Mouse (Mus musculus) midbrain, embryonic 15.5 days (tissue): ENCODE measurements around the gene Tkt. TPM values are rescaled to one million over a fixed set of nuclear protein-coding genes. Genes with fewer than 3 reads are reported as not detected.
A peak's percentile ranks its signal among the peaks of the same experiment; 100 is the strongest.

Experiments used
- ATAC-seq: fragments of 200-750 bp; cut with Nextera tagmentation; replicated peaks from 2 replicates; pipeline ENCODE4 v1.8.0; 2017; ENCODE audit warnings: moderate TSS enrichment
- H3K27ac ChIP-seq: fragments of 300-500 bp; sonication (generic); 2 replicates; pipeline ENCODE4 v1.5.1; 2015; ENCODE audit warnings: mild to moderate bottlenecking, inconsistent platforms
- H3K27me3 ChIP-seq: fragments of 300-500 bp; sonication (generic); replicated peaks from 2 replicates; pipeline ENCODE4 v1.6.1; 2015; ENCODE audit warnings: inconsistent platforms
- H3K36me3 ChIP-seq: fragments of 300-500 bp; sonication (generic); replicated peaks from 2 replicates; pipeline ENCODE4 v1.6.1; 2015; ENCODE audit warnings: inconsistent platforms
- H3K4me1 ChIP-seq: fragments of 300-500 bp; sonication (generic); 2 replicates; pipeline ENCODE4 v1.6.1; 2015; ENCODE audit warnings: inconsistent platforms
- H3K4me2 ChIP-seq: fragments of 300-500 bp; sonication (generic); 2 replicates; pipeline ENCODE4 v1.6.1; 2015; ENCODE audit warnings: inconsistent platforms, mild to moderate bottlenecking, moderate library complexity
- H3K4me3 ChIP-seq: fragments of 300-500 bp; sonication (generic); 2 replicates; pipeline ENCODE4 v1.5.1; 2015; ENCODE audit warnings: mild to moderate bottlenecking, inconsistent platforms
- H3K9ac ChIP-seq: fragments of 300-500 bp; sonication (generic); 2 replicates; pipeline ENCODE4 v1.6.1; 2015; ENCODE audit warnings: mild to moderate bottlenecking, inconsistent platforms
- H3K9me3 ChIP-seq: fragments of 300-500 bp; sonication (generic); 2 replicates; pipeline ENCODE4 v1.6.1; 2016; ENCODE audit warnings: inconsistent platforms
- WGBS: fragments of 180-500 bp; shearing (Covaris S2); methylation state at CpG from one replicate; pipeline ENCODE4 v1.1.7; 2015; ENCODE audit warnings: mixed read lengths; 5-methylcytosine and 5-hydroxymethylcytosine counted together
- polyA plus RNA-seq: library from polyadenylated mRNA; unstranded; fragments of >200 nt; fragmentation: Nextera tagmentation; extraction: Ambion mirVana; gene quantifications from 2 replicates; pipeline ENCODE4 v1.2.1, GENCODE M21; 2015

Tkt gene
- polyA plus RNA-seq, 1 experiment from 2014 or later, result 262 TPM

DNA sequence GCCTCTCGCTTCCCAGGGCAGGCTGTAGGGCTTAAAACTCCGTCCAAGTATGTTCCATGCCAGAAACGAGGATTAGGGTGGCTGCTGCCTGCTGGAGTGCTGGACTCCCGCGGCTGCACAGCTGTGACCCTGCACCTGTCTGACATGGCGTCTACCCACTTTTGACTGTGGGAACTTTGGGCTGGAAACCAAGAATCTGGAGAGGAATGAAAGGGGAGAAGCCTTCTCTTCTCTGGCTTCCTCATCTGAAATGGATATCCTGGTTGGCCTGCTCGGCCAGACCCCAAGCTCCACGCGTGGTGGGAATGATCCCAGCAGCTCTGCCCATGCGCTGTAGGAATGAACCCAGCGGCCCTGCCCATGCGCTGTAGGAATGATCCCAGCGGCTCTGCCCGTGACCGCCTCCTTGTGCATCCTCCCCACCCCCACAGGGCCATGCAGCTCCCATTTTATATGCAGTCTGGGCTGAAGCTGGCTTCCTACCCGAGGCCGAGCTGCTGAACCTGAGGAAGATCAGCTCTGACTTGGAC, 11.2 kb downstream of the Tkt start:
- no peak for ATAC-seq
- no peak overlapping the region for H3K27ac ChIP-seq
- H3K4me1 ChIP-seq, result peaks cover 16% of the 10 kb centered on the region; the same call in 1 of the 2 replicates
- no peaks in the 10 kb centered on the region for H3K9me3 ChIP-seq
- H3K36me3 ChIP-seq, result peaks cover 14% of the 10 kb centered on the region; the same call in 1 of the 2 replicates
- H3K9ac ChIP-seq, result no peak overlapping the region
- no peak overlapping the region for H3K4me2 ChIP-seq
- H3K4me3 ChIP-seq, result no peak overlapping the region
- no peaks in the 10 kb centered on the region for H3K27me3 ChIP-seq
- WGBS, result 83% methylated on average over 17 of the region's 17 CpGs

DNA sequence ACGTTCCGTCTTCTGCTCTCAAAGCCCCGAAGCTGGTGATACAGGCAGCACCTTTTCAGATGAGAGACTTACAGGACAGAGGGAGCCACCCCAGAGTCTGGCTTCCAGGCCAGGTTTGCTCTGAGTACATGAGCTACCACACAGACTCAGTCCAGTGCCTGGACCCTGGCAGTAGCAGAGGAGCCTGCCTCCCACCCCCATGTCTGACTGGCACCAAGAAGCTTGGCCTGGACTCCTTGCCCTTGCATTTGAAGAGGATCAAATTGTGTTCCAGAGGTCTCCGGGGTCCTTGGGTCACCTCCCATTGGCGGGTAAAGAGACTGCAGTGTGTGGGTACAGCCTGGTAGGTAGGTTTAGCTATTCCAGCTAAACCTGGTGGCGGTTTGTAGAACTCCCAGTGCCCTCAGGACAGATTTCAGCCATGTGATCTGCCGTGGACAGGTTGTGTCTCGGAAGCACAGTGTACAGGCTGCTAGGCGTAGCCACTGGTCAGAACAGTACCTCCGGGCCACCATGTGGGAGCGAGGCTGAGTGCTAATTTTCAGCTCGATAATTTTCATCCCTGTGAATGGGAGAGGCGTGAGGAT, 12.7 kb downstream of the Tkt start:
- Histone ChIP-seq H3K9ac (no peak overlapping the region), H3K36me3 (peaks cover 21% of the 10 kb centered on the region; the same call in 1 of the 2 replicates), H3K4me2 (no peak overlapping the region), H3K27me3 (no peaks in the 10 kb centered on the region), H3K4me3 (no peak overlapping the region), H3K27ac (peak overlapping the region; percentile 28; the same call in 1 of the 2 replicates), H3K4me1 (peaks cover 16% of the 10 kb centered on the region; the same call in 1 of the 2 replicates), H3K9me3 (no peaks in the 10 kb centered on the region)
- no peak for ATAC-seq
- 88% methylated on average over 13 of the region's 13 CpGs for WGBS

DNA sequence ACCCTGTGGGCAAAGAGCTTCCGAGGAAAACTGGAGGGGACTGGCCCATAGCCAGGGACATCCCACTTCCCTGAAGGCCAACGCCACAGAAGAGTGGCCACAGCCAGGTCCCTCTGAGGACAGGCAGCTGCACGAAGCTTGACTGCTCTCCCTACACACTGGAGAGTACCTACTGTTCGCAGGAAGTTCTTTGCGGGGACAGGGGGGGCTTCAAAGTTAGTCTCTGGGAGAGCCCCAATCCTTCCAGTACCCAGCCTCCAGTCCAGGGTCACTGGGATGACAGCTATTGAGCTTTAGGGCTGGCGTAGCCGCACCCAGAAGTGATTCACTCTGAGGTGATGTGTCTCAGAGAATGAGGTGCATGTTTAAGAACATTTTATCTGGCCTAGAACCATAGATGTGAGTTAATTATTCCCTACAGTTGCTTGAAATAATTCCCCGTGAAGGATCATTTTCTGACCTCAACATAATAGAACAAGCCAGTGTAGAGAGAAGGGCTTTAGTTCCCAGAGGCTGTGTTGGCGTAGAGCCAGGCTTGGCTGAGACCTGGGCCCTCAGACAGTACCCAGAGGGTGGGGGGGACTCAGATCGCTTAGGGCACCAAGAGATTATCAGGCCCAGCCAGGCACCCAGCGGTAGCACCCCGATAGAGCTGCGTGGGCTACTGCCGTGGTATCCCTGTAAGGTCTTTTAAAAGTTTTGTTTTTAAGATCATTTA, 13.5 kb downstream of the Tkt start:
- no peak overlapping the region for H3K9ac ChIP-seq
- H3K27me3 ChIP-seq, result no peaks in the 10 kb centered on the region
- H3K4me2 ChIP-seq, result no peak overlapping the region
- H3K4me1 ChIP-seq, result peaks cover 16% of the 10 kb centered on the region; the same call in 1 of the 2 replicates
- WGBS, result 51% methylated on average over 14 of the region's 14 CpGs
- peaks cover 24% of the 10 kb centered on the region for H3K36me3 ChIP-seq
- no peaks in the 10 kb centered on the region for H3K9me3 ChIP-seq
- 0 out of 2 replicates have a peak, but pooled peaks have one; percentile 49 for ATAC-seq
- H3K4me3 ChIP-seq, result no peak overlapping the region
- peak overlapping the region; percentile 28; the same call in 1 of the 2 replicates for H3K27ac ChIP-seq

DNA sequence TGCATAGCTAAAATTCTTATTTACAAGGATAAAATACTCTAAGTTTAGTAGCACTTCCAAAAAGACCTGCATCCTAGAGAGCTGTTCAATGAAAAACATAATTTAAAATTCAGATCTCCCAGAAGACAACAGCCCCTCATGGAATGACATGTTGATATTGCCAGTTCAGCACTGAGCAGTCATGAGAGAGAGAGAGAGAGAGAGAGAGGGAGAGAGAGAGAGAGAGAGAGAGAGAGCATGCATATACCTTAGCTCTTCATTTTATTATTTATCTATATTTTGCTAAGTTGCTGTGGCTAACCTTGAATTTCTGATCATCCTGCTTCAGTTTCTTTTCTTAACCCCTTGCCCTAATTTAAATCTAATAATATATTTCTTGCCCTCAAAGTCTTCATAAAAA, 14.2 kb downstream of the Tkt start:
- Histone ChIP-seq H3K36me3 (peaks cover 30% of the 10 kb centered on the region), H3K27ac (no peak overlapping the region), H3K9me3 (no peaks in the 10 kb centered on the region), H3K4me1 (peaks cover 16% of the 10 kb centered on the region; the same call in 1 of the 2 replicates), H3K4me3 (no peak overlapping the region), H3K4me2 (no peak overlapping the region), H3K27me3 (no peaks in the 10 kb centered on the region), H3K9ac (no peak overlapping the region)
- ATAC-seq, result no peak

DNA sequence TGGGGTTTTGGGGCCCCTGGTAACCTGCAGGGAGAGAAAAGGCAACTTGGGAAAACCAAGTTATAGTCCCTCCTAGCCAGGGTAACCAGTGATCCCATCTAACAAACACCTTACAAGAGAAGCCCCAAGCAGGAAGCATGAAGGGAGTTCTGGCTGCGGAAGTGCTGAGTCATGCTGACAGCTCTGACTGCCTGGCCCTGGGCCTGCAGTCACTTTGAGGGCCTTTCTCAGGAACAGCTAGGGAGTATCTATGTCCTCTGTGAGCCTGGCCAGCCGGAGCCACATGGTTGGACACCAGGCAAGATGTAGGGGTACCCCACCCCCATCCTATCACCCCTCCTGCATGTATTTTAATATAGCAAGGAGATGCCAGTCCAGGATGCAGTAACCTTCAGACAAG, 16.3 kb downstream of the Tkt start:
- Histone ChIP-seq H3K36me3 (peaks cover 42% of the 10 kb centered on the region), H3K9me3 (no peaks in the 10 kb centered on the region), H3K27ac (no peak overlapping the region), H3K9ac (no peak overlapping the region), H3K4me2 (no peak overlapping the region), H3K4me3 (no peak overlapping the region), H3K27me3 (no peaks in the 10 kb centered on the region), H3K4me1 (peaks cover 13% of the 10 kb centered on the region; the same call in 1 of the 2 replicates)
- ATAC-seq, result no peak
- 98% methylated on average over 2 of the region's 2 CpGs for WGBS

DNA sequence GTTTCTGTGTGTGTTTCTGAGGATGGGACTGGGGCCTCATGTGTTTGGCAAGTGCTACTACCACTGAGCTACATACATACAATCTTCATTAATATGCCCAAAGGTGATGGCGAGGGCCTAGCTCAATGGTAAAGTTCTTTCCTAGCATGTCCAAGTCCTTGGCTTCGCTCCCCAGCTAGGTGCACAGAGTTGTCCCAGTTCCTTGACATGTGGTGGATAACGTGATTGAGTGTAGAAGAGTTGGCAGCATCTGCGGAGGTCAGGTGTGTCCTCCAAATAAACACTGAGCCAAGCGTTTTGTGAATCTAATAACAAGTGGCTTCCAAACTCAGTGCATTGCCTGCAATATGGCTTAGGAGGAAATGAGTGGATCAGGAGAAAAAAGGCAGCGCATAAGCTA, 18.2 kb downstream of the Tkt start:
- Histone ChIP-seq H3K9ac (no peak overlapping the region), H3K4me3 (no peak overlapping the region), H3K27me3 (no peaks in the 10 kb centered on the region), H3K9me3 (no peaks in the 10 kb centered on the region), H3K4me2 (no peak overlapping the region), H3K4me1 (peaks cover 3% of the 10 kb centered on the region; the same call in 1 of the 2 replicates), H3K36me3 (peaks cover 47% of the 10 kb centered on the region), H3K27ac (no peak overlapping the region)
- 93% methylated on average over 6 of the region's 6 CpGs for WGBS
- no peak for ATAC-seq

DNA sequence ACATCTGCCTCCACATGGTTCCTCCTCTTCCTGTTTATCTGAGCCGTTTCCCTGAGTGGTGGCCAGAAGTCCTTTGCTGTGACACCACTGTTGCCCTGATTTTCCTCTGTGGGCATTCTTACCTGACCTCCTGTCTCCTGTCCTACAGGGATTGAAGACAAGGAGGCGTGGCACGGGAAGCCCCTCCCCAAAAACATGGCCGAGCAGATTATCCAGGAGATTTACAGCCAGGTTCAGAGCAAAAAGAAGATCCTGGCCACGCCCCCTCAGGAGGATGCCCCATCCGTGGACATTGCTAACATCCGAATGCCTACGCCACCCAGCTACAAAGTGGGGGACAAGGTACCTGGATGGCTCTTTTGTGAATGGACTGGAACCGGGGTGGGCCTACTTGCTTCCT, 19.9 kb downstream of the Tkt start:
- no peak overlapping the region for H3K4me3 ChIP-seq
- H3K27ac ChIP-seq, result no peak overlapping the region
- ATAC-seq, result no peak
- no peaks in the 10 kb centered on the region for H3K27me3 ChIP-seq
- no peaks in the 10 kb centered on the region for H3K4me1 ChIP-seq
- WGBS, result 92% methylated on average over 9 of the region's 9 CpGs
- no peaks in the 10 kb centered on the region for H3K9me3 ChIP-seq
- H3K36me3 ChIP-seq, result peaks cover 61% of the 10 kb centered on the region
- H3K4me2 ChIP-seq, result no peak overlapping the region
- no peak overlapping the region for H3K9ac ChIP-seq

DNA sequence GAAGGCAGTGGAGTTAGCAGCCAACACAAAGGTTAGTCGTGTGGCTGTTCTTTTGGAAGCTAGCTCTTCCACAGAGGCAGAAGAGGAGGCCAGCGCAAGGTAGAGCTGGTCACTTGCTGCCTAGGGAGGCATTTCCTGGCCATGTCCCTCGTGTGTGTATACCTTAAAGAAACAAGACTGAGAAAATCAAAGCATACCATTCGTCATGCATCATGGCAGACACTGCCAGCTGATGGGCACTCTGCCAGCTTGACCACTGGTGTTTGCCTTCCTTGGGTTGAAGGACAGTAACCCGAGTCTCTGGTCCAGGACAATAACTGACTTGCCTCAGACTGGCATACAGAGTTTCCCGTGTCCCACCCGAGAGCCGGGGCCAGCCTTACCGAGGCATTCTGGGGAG, 22.1 kb downstream of the Tkt start:
- 86% methylated on average over 9 of the region's 9 CpGs for WGBS
- Histone ChIP-seq H3K27me3 (no peaks in the 10 kb centered on the region), H3K4me1 (no peaks in the 10 kb centered on the region), H3K4me2 (no peak overlapping the region), H3K27ac (no peak overlapping the region), H3K36me3 (peaks cover 57% of the 10 kb centered on the region), H3K9ac (no peak overlapping the region), H3K4me3 (no peak overlapping the region), H3K9me3 (no peaks in the 10 kb centered on the region)
- no peak for ATAC-seq

DNA sequence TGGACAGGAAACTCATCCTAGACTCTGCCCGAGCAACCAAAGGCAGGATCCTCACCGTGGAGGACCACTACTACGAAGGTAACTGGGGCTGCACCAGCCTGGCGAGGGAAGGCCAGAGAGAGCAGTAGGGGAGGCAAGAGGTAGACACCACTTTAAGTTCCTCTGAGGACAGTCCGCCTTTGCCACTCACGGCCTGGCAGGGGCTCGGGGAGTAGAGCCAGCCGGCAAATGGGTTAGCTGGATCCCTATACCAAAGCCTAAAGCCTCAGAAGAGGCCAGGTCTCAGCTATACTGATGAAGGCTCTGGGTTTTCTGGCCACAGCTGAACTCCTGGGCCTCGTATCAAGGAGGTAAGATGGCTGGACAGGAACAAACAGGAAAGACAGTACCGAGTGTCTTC, 24.1 kb downstream of the Tkt start:
- Histone ChIP-seq H3K9me3 (no peaks in the 10 kb centered on the region), H3K9ac (no peak overlapping the region), H3K36me3 (peaks cover 44% of the 10 kb centered on the region), H3K4me3 (no peak overlapping the region), H3K4me1 (no peaks in the 10 kb centered on the region), H3K27me3 (no peaks in the 10 kb centered on the region), H3K4me2 (no peak overlapping the region), H3K27ac (no peak overlapping the region)
- ATAC-seq, result no peak
- WGBS, result 91% methylated on average over 10 of the region's 10 CpGs

DNA sequence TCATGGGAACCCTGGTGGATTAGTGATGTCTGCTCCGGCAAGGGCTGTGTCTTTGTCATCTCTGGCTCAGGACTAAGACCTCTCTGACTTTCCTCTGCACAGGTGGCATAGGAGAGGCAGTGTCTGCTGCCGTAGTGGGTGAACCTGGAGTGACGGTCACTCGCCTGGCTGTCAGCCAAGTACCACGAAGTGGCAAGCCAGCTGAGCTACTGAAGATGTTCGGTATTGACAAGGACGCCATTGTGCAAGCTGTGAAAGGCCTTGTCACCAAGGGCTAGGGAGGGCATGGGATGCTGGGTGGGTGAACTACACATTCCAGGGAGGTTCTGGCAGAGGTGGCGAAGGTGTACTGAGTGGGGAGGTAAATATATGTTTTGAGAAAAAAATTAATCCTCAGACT, 25.1 kb downstream of the Tkt start:
- H3K4me3 ChIP-seq, result no peak overlapping the region
- WGBS, result 71% methylated on average over 8 of the region's 8 CpGs

DNA sequence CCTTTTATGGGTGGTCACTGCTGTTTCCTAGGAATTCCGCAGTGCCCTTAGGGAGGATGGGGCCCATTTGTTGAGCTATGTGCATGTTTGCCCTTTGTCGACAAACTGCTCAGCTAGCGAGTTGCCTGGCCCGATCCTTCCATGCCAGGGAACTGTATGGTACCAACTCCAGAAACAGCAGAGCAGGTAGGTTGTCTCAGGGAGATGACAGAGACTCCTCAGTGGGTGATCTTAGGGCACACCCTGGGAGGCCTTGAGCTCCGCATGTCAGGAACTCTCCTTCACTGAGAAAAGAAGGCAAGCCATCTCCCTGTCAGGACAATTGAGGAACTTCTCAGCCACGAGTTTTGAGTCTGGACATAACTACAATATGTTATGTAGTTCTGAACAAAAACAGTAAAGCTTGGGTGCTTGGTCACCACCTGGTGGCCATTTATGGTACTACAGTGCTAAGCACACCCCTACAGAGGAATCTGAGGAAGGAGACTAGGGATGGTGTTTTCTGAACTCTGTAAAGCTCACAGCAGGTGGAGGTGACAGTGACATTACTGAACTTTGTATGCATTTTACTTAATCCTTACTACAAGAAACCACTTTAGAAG, 25.9 kb downstream of the Tkt start:
- Histone ChIP-seq H3K4me1 (no peaks in the 10 kb centered on the region), H3K9me3 (no peaks in the 10 kb centered on the region), H3K4me3 (no peak overlapping the region), H3K4me2 (no peak overlapping the region), H3K27ac (no peak overlapping the region), H3K9ac (no peak overlapping the region), H3K36me3 (peaks cover 31% of the 10 kb centered on the region), H3K27me3 (no peaks in the 10 kb centered on the region)
- 69% methylated on average over 6 of the region's 6 CpGs for WGBS
- ATAC-seq, result peak; percentile 62

More for the DNA sequence above, 25.1 kb downstream of the Tkt start:
- H3K9me3 ChIP-seq, result no peaks in the 10 kb centered on the region
- H3K36me3 ChIP-seq, result peaks cover 40% of the 10 kb centered on the region
- H3K4me1 ChIP-seq, result no peaks in the 10 kb centered on the region
- H3K9ac ChIP-seq, result no peak overlapping the region
- no peak for ATAC-seq
- no peak overlapping the region for H3K4me2 ChIP-seq
- H3K27ac ChIP-seq, result no peak overlapping the region
- H3K27me3 ChIP-seq, result no peaks in the 10 kb centered on the region

DNA sequence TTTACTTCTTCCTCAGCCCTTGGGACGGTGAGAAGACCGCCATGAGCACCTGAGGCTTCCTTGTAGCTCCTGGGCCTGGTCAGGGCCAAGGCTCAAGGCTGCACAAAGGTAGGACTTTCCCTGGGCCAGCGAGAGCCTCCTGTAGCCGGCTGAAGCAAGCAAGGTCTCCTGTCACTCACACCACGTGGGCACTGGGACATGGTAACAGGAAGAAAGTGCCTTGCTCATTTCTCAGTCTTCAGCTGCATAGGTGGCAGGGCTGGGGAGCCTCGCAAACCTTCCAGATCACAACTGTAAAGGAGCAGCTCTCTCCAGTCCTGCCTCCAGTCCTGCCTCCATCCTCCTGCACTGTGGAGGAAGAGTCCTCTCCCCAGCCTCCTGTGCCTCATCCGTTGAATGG, 27.6 kb downstream of the Tkt start:
- Histone ChIP-seq H3K4me3 (no peak overlapping the region), H3K9ac (no peak overlapping the region), H3K36me3 (peaks cover 18% of the 10 kb centered on the region; the same call in 1 of the 2 replicates), H3K9me3 (no peaks in the 10 kb centered on the region), H3K4me1 (no peaks in the 10 kb centered on the region), H3K4me2 (no peak overlapping the region), H3K27ac (no peak overlapping the region), H3K27me3 (no peaks in the 10 kb centered on the region)
- 82% methylated on average over 7 of the region's 7 CpGs for WGBS
- no peak for ATAC-seq
